Mouse (Mus musculus) lung, embryonic 16.5 days (tissue): ENCODE results near the gene Impg1. TPM values are rescaled to one million over a fixed set of nuclear protein-coding genes. Genes with fewer than 3 reads are reported as not detected.
"Not testable (repeated sequence)": the region's sequence is repeated elsewhere in the genome, so short reads cannot be mapped to it uniquely, and the experiment has no call there.

Experiments used
- ATAC-seq: fragments of 200-750 bp; cut with Nextera tagmentation; 2 replicates; pipeline ENCODE4 v1.8.0; 2017; ENCODE audit warnings: low read depth, mild to moderate bottlenecking, moderate library complexity
- H3K27ac ChIP-seq: fragments of 300-500 bp; sonication (generic); 2 replicates; pipeline ENCODE4 v1.5.1; 2014; ENCODE audit warnings: mild to moderate bottlenecking, control low read depth, low read length
- H3K27me3 ChIP-seq: fragments of 300-500 bp; sonication (generic); 2 replicates; pipeline ENCODE4 v1.6.1; 2014; ENCODE audit warnings: low read depth, low read length, mixed read lengths; ENCODE audit not compliant: control insufficient read depth, insufficient read depth
- H3K36me3 ChIP-seq: fragments of 300-500 bp; sonication (generic); 2 replicates; pipeline ENCODE4 v1.6.1; 2014; ENCODE audit warnings: low read length; ENCODE audit not compliant: control insufficient read depth, insufficient read depth
- H3K4me1 ChIP-seq: fragments of 300-500 bp; sonication (generic); replicated peaks from 2 replicates; pipeline ENCODE4 v1.6.1; 2014; ENCODE audit warnings: low read length, mixed read lengths; ENCODE audit not compliant: control insufficient read depth, insufficient read depth
- H3K4me2 ChIP-seq: fragments of 300-500 bp; sonication (generic); 2 replicates; pipeline ENCODE4 v1.6.1; 2014; ENCODE audit warnings: low read depth, low read length, control low read depth
- H3K4me3 ChIP-seq: fragments of 300-500 bp; sonication (generic); 2 replicates; pipeline ENCODE4 v1.5.1; 2014; ENCODE audit warnings: mild to moderate bottlenecking, low read length, control low read depth
- H3K9ac ChIP-seq: fragments of 300-500 bp; sonication (generic); 2 replicates; pipeline ENCODE4 v1.6.1; 2014; ENCODE audit warnings: low read length, control low read depth
- H3K9me3 ChIP-seq: fragments of 300-500 bp; sonication (generic); 2 replicates; pipeline ENCODE4 v1.6.1; 2016; ENCODE audit warnings: low read length; ENCODE audit not compliant: control insufficient read depth
- WGBS: fragments of 180-500 bp; shearing (Covaris S2); extraction: QIAGEN DNeasy Blood & Tissue Kit; methylation state at CpG from one replicate; pipeline ENCODE4 v1.1.7; 2014; 5-methylcytosine and 5-hydroxymethylcytosine counted together
- polyA plus RNA-seq: library from polyadenylated mRNA; unstranded; fragments of >200 nt; fragmentation: Nextera tagmentation; extraction: Ambion mirVana; gene quantifications from 2 replicates; pipeline ENCODE4 v1.2.1, GENCODE M21; 2015

The Impg1 gene
- polyA plus RNA-seq, 1 experiment from 2014 or later, result 0.09 TPM

DNA sequence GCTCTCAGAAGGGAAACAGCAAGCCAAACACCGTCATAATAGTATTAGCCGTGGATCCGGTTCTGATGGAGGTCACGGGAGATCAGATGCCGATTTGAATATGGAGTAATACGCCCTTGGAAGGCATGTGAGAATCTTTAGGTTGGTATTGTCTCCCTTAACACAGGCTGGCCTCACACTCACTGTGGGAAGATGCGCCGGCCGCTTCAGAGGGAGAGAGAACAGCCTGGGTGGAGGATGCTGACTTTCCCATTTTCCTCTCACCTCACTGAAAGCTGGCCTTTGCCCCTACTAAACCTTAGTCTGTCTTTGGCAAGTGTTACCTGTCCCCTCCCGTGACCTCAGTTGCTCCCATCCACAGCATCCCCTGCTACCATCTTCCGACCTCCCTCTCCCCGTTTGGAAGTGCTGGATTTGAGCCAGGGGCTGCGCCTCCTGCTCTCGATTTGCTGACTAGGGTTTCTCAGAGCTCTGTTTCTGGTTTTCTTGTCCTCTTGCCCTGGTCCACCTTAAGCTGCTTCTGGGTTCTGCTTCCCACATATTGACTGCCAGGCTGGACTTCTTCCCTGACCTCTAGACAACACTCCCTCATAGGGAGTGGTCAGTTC is 131.2 kb downstream of the Impg1 start:
- 47% methylated on average over 14 of the region's 14 CpGs for WGBS
- Histone ChIP-seq H3K4me3 (peak overlapping the region; percentile 14; the same call in 1 of the 2 replicates), H3K27ac (no peak overlapping the region), H3K27me3 (no peaks in the 10 kb centered on the region), H3K9me3 (no peaks in the 10 kb centered on the region), H3K36me3 (no peaks in the 10 kb centered on the region), H3K4me2 (peak overlapping the region; percentile 31), H3K4me1 (no peaks in the 10 kb centered on the region), H3K9ac (no peak overlapping the region)
- no peak for ATAC-seq

- 23% methylated on average over 8 of the region's 8 CpGs for WGBS
Observed at GRCm38 (mm10) chr9:80333466-80333865, 131.8 kb downstream of the Impg1 start.

GRCm38 (mm10) chr9:80332153-80332552 is 133.1 kb downstream of the Impg1 start:
- Histone ChIP-seq H3K27me3 (no peaks in the 10 kb centered on the region), H3K4me2 (peak overlapping the region; percentile 62), H3K27ac (no peak overlapping the region), H3K36me3 (no peaks in the 10 kb centered on the region), H3K4me3 (peak overlapping the region; percentile 38), H3K9ac (peak overlapping the region; percentile 35; the same call in 1 of the 2 replicates), H3K4me1 (no peaks in the 10 kb centered on the region), H3K9me3 (no peaks in the 10 kb centered on the region)
- ATAC-seq, result peak; percentile 79
- 18% methylated on average over 14 of the region's 14 CpGs for WGBS

More at GRCm38 (mm10) chr9:80333466-80333865, 131.8 kb downstream of the Impg1 start:
- Histone ChIP-seq H3K4me1 (no peaks in the 10 kb centered on the region), H3K9ac (no peak overlapping the region), H3K4me3 (peak overlapping the region; percentile 14; the same call in 1 of the 2 replicates), H3K36me3 (no peaks in the 10 kb centered on the region), H3K27ac (no peak overlapping the region), H3K27me3 (no peaks in the 10 kb centered on the region), H3K4me2 (peak overlapping the region; percentile 31), H3K9me3 (no peaks in the 10 kb centered on the region)
- no peak for ATAC-seq

DNA sequence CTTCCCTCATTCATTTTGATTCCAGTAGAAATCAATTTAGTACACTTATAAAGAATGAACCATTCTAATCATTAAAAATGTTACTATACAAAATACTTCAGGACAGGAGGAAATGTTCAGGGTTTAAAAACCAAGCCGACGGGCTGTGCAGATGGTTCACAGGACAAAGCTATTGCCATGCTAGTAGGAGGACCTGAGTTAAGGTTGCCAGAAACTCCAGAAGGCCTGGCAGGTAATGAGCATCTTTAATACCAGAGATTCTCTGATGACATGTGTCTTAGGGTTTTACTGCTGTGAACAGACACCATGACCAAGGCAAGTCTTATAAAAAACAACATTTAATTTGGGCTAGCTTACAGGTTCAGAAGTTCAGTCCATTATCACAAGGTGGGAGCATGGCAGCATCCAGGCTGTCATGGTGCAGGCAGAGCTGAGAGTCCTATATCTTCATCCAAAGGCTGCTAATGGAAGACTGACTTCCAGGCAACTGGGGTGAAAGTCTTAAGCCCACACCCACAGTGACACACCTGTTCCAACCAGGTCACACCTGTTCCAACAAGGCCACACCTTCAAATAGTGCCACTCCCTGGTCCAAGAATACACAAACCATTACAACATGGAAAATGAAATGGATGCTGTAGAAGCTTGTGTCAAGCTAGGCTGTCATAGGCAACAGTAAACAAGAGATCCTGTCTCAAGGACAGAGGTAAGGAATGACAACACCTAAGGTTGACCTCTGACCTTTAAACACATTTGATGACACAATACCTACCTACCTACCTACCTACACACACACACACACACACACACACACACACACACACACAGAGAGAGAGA is 144.0 kb downstream of the Impg1 start:
- ATAC-seq, H3K27ac ChIP-seq, H3K9ac ChIP-seq, H3K9me3 ChIP-seq, H3K4me3 ChIP-seq, H3K4me2 ChIP-seq, H3K4me1 ChIP-seq, H3K27me3 ChIP-seq, H3K36me3 ChIP-seq: not testable (repeated sequence)
- WGBS, result 97% methylated on average over 2 of the region's 2 CpGs

GRCm38 (mm10) chr9:80318027-80318426 is 147.3 kb downstream of the Impg1 start:
- Histone ChIP-seq H3K27me3 (no peaks in the 10 kb centered on the region), H3K36me3 (no peaks in the 10 kb centered on the region), H3K4me3 (no peak overlapping the region), H3K27ac (no peak overlapping the region), H3K9me3 (no peaks in the 10 kb centered on the region), H3K4me1 (no peaks in the 10 kb centered on the region), H3K4me2 (no peak overlapping the region), H3K9ac (no peak overlapping the region)
- ATAC-seq, result no peak
- WGBS, result 64% methylated on average over 6 of the region's 6 CpGs

GRCm38 (mm10) chr9:80315922-80316321 is 149.4 kb downstream of the Impg1 start:
- H3K9ac ChIP-seq, result no peak overlapping the region
- H3K27ac ChIP-seq, result no peak overlapping the region
- 88% methylated on average over 6 of the region's 6 CpGs for WGBS
- H3K4me2 ChIP-seq, result no peak overlapping the region
- no peaks in the 10 kb centered on the region for H3K27me3 ChIP-seq
- no peaks in the 10 kb centered on the region for H3K36me3 ChIP-seq
- no peak overlapping the region for H3K4me3 ChIP-seq
- no peaks in the 10 kb centered on the region for H3K9me3 ChIP-seq
- ATAC-seq, result no peak
- H3K4me1 ChIP-seq, result no peaks in the 10 kb centered on the region

DNA sequence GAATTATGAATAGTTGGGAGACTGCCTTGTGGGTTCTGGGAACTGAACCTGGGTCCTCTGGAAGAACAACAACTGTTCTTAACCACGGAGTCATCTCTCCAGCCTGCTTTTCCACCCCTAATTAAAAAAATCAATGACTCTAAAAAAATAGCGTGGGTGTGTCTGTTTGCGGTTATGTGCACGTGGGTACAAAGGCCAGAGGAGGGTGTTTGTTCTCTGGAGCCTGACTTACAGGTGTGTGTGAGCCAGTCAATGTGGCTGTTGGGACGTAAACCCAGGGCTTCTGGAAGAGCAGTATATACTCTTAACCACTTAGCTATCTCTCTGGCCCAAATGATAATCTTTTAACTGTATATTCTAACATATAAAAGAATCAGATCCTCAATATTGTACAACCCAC is 151.7 kb downstream of the Impg1 start:
- Histone ChIP-seq H3K4me3 (no peak overlapping the region), H3K9me3 (no peaks in the 10 kb centered on the region), H3K36me3 (0 out of 2 replicates have a peak, but pooled peaks cover 3% of the 10 kb centered on the region), H3K4me2 (no peak overlapping the region), H3K27me3 (no peaks in the 10 kb centered on the region), H3K9ac (no peak overlapping the region), H3K27ac (no peak overlapping the region), H3K4me1 (no peaks in the 10 kb centered on the region)
- no peak for ATAC-seq
- 70% methylated on average over 5 of the region's 5 CpGs for WGBS

- 82% methylated on average over 13 of the region's 13 CpGs for WGBS
- Histone ChIP-seq H3K27me3 (no peaks in the 10 kb centered on the region), H3K4me3 (no peak overlapping the region), H3K9me3 (no peaks in the 10 kb centered on the region), H3K27ac (no peak overlapping the region), H3K36me3 (0 out of 2 replicates have a peak, but pooled peaks cover 6% of the 10 kb centered on the region), H3K9ac (no peak overlapping the region), H3K4me2 (no peak overlapping the region), H3K4me1 (no peaks in the 10 kb centered on the region)
- no peak for ATAC-seq
Observed at GRCm38 (mm10) chr9:80307629-80308028, 157.7 kb downstream of the Impg1 start.

DNA sequence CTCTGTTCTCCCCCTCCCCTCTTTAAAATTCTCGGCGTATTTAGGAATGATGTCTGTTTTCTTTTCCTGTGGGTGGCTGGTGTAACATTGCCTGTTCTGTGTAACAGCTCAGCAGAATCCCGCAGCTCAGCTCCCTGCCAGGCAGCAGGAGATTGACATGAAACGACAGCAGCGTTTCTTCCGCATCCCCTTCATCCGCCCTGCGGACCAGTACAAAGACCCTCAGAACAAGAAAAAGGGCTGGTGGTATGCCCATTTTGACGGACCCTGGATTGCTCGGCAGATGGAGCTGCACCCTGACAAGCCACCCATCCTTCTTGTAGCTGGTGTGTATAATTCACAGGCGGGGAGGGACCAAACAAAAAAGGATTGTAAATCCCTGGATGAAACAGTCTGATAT is 158.4 kb downstream of the Impg1 start:
- WGBS, result 66% methylated on average over 11 of the region's 11 CpGs
- H3K27me3 ChIP-seq, result no peaks in the 10 kb centered on the region
- no peak overlapping the region for H3K4me2 ChIP-seq
- no peaks in the 10 kb centered on the region for H3K9me3 ChIP-seq
- H3K4me3 ChIP-seq, result no peak overlapping the region
- H3K9ac ChIP-seq, result no peak overlapping the region
- ATAC-seq, result no peak
- no peaks in the 10 kb centered on the region for H3K4me1 ChIP-seq
- H3K36me3 ChIP-seq, result 0 out of 2 replicates have a peak, but pooled peaks cover 6% of the 10 kb centered on the region
- no peak overlapping the region for H3K27ac ChIP-seq
